Comparison of ENCODE assay signal across 21 mouse cellular contexts in the genomic region with DNA sequence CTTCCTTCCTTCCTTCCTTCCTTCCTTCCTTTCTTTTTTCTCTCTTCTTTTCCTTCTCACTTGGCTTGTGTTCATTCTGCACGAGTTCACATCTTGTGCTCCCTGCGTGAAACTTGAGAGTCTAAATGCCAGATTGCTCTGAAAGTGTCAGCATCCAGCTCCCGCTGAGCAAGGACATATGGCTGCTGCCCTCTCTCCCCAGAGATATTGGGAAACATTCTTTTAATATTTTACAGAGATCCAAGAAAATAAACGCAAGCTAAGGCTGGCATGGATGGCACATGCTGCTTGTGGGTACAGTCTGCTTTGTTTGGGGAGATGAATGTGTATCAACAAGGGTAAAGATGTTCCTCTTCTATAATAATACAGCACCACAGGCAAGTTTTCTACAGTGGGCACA. TPM values are rescaled to one million over a fixed set of nuclear protein-coding genes. Genes with fewer than 3 reads are reported as not detected.
A peak's percentile ranks its signal among the peaks of the same experiment; 100 is the strongest.
DNase-seq lines count a peak whose midpoint lies in the region; ATAC-seq lines count a peak whose summit lies in the region.
"Had no signal": no experiment of that assay in that cellular context is flagged by ENCODE, and none has a peak within 500 bp of the region (broad histone marks: within the 10 kb centered on the region; RNA-seq: fewer than 3 reads in every experiment).

No protein-coding gene starts in this region.

- no peak for ATAC-seq in hindbrain, embryonic 13.5 days (ENCODE audit: low FRiP score)
- no peak for ATAC-seq in hindbrain, embryonic 14.5 days (ENCODE audit: low FRiP score)
- ATAC-seq: intestine, embryonic 16.5 days; midbrain, embryonic 16.5 days had no signal

- DNase-seq in hindbrain, embryonic 14.5 days (ENCODE audit: low spot score) = no peak
- peak; percentile 75 for DNase-seq in cerebellum, adult 11 months
- DNase-seq in cerebellum, adult 18-20 months = peak; percentile 84 to 85
- DNase-seq in cerebellum, postnatal 36 days = peak; percentile 84 to 87
- DNase-seq in kidney, postnatal 4 days = no peak
- DNase-seq in spleen, postnatal 4 days (ENCODE audit: low spot score in 2 of 2) = no peak
- DNase-seq: adrenal gland, postnatal 36 days; heart, postnatal 36 days; lung, postnatal 14 days had no signal

- no peaks in the 10 kb centered on the region for H3K9me3 ChIP-seq in hindbrain, embryonic 13.5 days
- H3K9me3 ChIP-seq in hindbrain, embryonic 14.5 days (ENCODE audit: control insufficient read depth, low read length) = no peaks in the 10 kb centered on the region
- H3K9me3 ChIP-seq: embryonic facial prominence, embryonic 12.5 days; heart, embryonic 13.5 days; liver, embryonic 15.5 days; megakaryocyte, embryonic 14.5 days had no signal

- 59% methylated on average over 4 of the region's 4 CpGs for WGBS in hindbrain, embryonic 13.5 days
- 50% methylated on average over 4 of the region's 4 CpGs for WGBS in hindbrain, embryonic 14.5 days

- 0 out of 2 replicates have a peak overlapping the region, but pooled peaks have one; percentile 12 for H3K27ac ChIP-seq in hindbrain, embryonic 13.5 days
- no peak overlapping the region for H3K27ac ChIP-seq in hindbrain, embryonic 14.5 days
- H3K27ac ChIP-seq: embryonic facial prominence, embryonic 12.5 days; heart, embryonic 13.5 days; kidney, postnatal 0 days; liver, embryonic 15.5 days; stomach, postnatal 0 days had no signal

- no peak overlapping the region for H3K9ac ChIP-seq in hindbrain, embryonic 13.5 days
- H3K9ac ChIP-seq in hindbrain, embryonic 14.5 days = no peak overlapping the region
- H3K9ac ChIP-seq: embryonic facial prominence, embryonic 12.5 days; heart, embryonic 13.5 days; liver, embryonic 15.5 days had no signal

- peaks cover 44% of the 10 kb centered on the region for H3K36me3 ChIP-seq in hindbrain, embryonic 13.5 days
- H3K36me3 ChIP-seq in hindbrain, embryonic 14.5 days (replicated peaks; ENCODE audit: control insufficient read depth, insufficient read depth) = peaks cover 44% of the 10 kb centered on the region
- H3K36me3 ChIP-seq: embryonic facial prominence, embryonic 12.5 days; heart, embryonic 13.5 days; liver, embryonic 15.5 days had no signal

- H3K4me3 ChIP-seq in hindbrain, embryonic 13.5 days = no peak overlapping the region
- H3K4me3 ChIP-seq in hindbrain, embryonic 14.5 days (replicated peaks; ENCODE audit: low read length) = no peak overlapping the region
- H3K4me3 ChIP-seq: embryonic facial prominence, embryonic 12.5 days; heart, embryonic 13.5 days; liver, embryonic 15.5 days; megakaryocyte, embryonic 14.5 days had no signal

- no peaks in the 10 kb centered on the region for H3K27me3 ChIP-seq in hindbrain, embryonic 13.5 days
- H3K27me3 ChIP-seq in hindbrain, embryonic 14.5 days (ENCODE audit: control insufficient read depth, insufficient read depth, low read length) = no peaks in the 10 kb centered on the region
- H3K27me3 ChIP-seq: embryonic facial prominence, embryonic 12.5 days; heart, embryonic 13.5 days; liver, embryonic 15.5 days; megakaryocyte, embryonic 14.5 days had no signal

- H3K4me2 ChIP-seq in hindbrain, embryonic 13.5 days = no peak overlapping the region
- H3K4me2 ChIP-seq in hindbrain, embryonic 14.5 days (replicated peaks) = no peak overlapping the region
- H3K4me2 ChIP-seq: embryonic facial prominence, embryonic 12.5 days; heart, embryonic 13.5 days; liver, embryonic 15.5 days had no signal

- H3K4me1 ChIP-seq in hindbrain, embryonic 13.5 days (replicated peaks) = peaks cover 6% of the 10 kb centered on the region
- H3K4me1 ChIP-seq in hindbrain, embryonic 14.5 days (replicated peaks; ENCODE audit: control insufficient read depth, insufficient read depth, low read length) = no peaks in the 10 kb centered on the region
- H3K4me1 ChIP-seq: heart, embryonic 13.5 days; liver, embryonic 15.5 days; megakaryocyte, embryonic 14.5 days had no signal

RNA-seq across cellular contexts. Expression of gene Gm21954, which starts 11.3 kb away (rescaled TPM):
- polyA plus RNA-seq in hindbrain, embryonic 13.5 days (2015; fragmentation: Nextera tagmentation; extraction: Ambion mirVana) = not detected in 2 replicates
- polyA plus RNA-seq in hindbrain, embryonic 14.5 days (2014; fragmentation: Nextera tagmentation; extraction: Ambion mirVana) = not detected in 2 replicates
- polyA plus RNA-seq: embryonic facial prominence, embryonic 12.5 days; gonadal fat pad, adult 2 months; heart, embryonic 13.5 days; intestine, embryonic 16.5 days; kidney, postnatal 0 days; limb, embryonic 14.5 days; liver, embryonic 15.5 days; midbrain, embryonic 16.5 days; spleen, adult 2 months; stomach, postnatal 0 days had no signal

Comparison
In these comparisons a context has a peak if more than half of its experiments do, and no peak if none do; other contexts are left out.
1. DNase-seq: peak in cerebellum, adult 11 months (single experiment), cerebellum, adult 18-20 months (2 of 2) and cerebellum, postnatal 36 days (2 of 2); none in hindbrain, embryonic 14.5 days (single experiment), kidney, postnatal 4 days (0 of 2) and spleen, postnatal 4 days (0 of 2).